Mouse (Mus musculus) adrenal gland (tissue): ENCODE data around the gene Glmp.
"Not testable (repeated sequence)": the region's sequence is repeated elsewhere in the genome, so short reads cannot be mapped to it uniquely, and the experiment has no call there.

Experiments
- intact Hi-C: fragments of 180-260 bp; cut with DNase I; formaldehyde crosslinking; loops from one replicate; pipeline ENCODE4 v1.15.1; 2025

Glmp gene

GRCm38 (mm10) chr3:88335436-88336053 is 10.7 kb downstream of the Glmp start:
- intact Hi-C loops, result no loop called here

- intact Hi-C loops, result no loop called here
Measured at GRCm38 (mm10) chr3:88336058-88337013, 11.5 kb downstream of the Glmp start, which contains the start of the genes Tmem79 and Smg5. Tmem79 (minus strand) TSS chr3:88336148. Smg5 (plus strand) TSS chr3:88336260.

- intact Hi-C loops, result no loop called here
Measured at GRCm38 (mm10) chr3:88337367-88338020, 12.7 kb downstream of the Glmp start.

GRCm38 (mm10) chr3:88338316-88338715 is 13.5 kb downstream of the Glmp start:
- intact Hi-C loops, result no loop called here

GRCm38 (mm10) chr3:88339006-88339405 is 14.2 kb downstream of the Glmp start:
- intact Hi-C loops, result no loop called here

- intact Hi-C loops, result no loop called here
Measured at GRCm38 (mm10) chr3:88350732-88351131, 25.9 kb downstream of the Glmp start.

- intact Hi-C loops, result no loop called here
Measured at GRCm38 (mm10) chr3:88352907-88353306, 28.1 kb downstream of the Glmp start.

GRCm38 (mm10) chr3:88354396-88355165 is 29.8 kb downstream of the Glmp start:
- intact Hi-C loops, result no loop called here

GRCm38 (mm10) chr3:88359584-88359983 is 34.8 kb downstream of the Glmp start:
- intact Hi-C loops, result no loop called here

GRCm38 (mm10) chr3:88359989-88360388 is 35.2 kb downstream of the Glmp start:
- intact Hi-C loops, result no loop called here

- intact Hi-C loops, result no loop called here
Measured at GRCm38 (mm10) chr3:88361096-88361495, 36.3 kb downstream of the Glmp start.

GRCm38 (mm10) chr3:88361612-88362313 is 36.9 kb downstream of the Glmp start:
- intact Hi-C loops, result no loop called here

- intact Hi-C loops, result no loop called here
Measured at GRCm38 (mm10) chr3:88363700-88364099, 38.9 kb downstream of the Glmp start.

- intact Hi-C loops, result no loop called here
Measured at GRCm38 (mm10) chr3:88364337-88364736, 39.5 kb downstream of the Glmp start, which contains the start of gene Paqr6. Paqr6 (plus strand) TSS chr3:88364584.

- intact Hi-C loops, result no loop called here
Measured at GRCm38 (mm10) chr3:88365705-88366361, 41.0 kb downstream of the Glmp start.

GRCm38 (mm10) chr3:88366830-88367428 is 42.1 kb downstream of the Glmp start:
- intact Hi-C loops, result not testable (repeated sequence)

- intact Hi-C loops, result not testable (repeated sequence)
Measured at GRCm38 (mm10) chr3:88367517-88367916, 42.7 kb downstream of the Glmp start.

GRCm38 (mm10) chr3:88368511-88368910 is 43.7 kb downstream of the Glmp start:
- intact Hi-C loops, result not testable (repeated sequence)

- intact Hi-C loops, result not testable (repeated sequence)
Measured at GRCm38 (mm10) chr3:88372643-88373042, 47.8 kb downstream of the Glmp start, which contains the start of gene Bglap3. Bglap3 (minus strand) TSS chr3:88372743.
